Mouse (Mus musculus) mouse trophoblast stem cell (cell line): ENCODE data around the gene Fbxo47.

Experiments
- in situ Hi-C, 2 experiments: fragments of 300-500 bp; cut with MseI, MboI; formaldehyde crosslinking; loops; 2 replicates in 1 of 2; 3 replicates in 1 of 2; pipeline ENCODE4 v1.15.1; 2025

Gene Fbxo47

GRCm38 (mm10) chr11:97813085-97813484 lies 70.9 kb downstream of the Fbxo47 start:
- in situ Hi-C loops, result no loop called here

GRCm38 (mm10) chr11:97812491-97812921 lies 71.4 kb downstream of the Fbxo47 start:
- in situ Hi-C loops, result no loop called here

GRCm38 (mm10) chr11:97811569-97812362 lies 72.2 kb downstream of the Fbxo47 start:
- in situ Hi-C loops, result no loop called here

GRCm38 (mm10) chr11:97810970-97811369 lies 73.0 kb downstream of the Fbxo47 start:
- in situ Hi-C loops, result no loop called here

- in situ Hi-C loops, result no loop called here
Measured at GRCm38 (mm10) chr11:97810356-97810755, 73.6 kb downstream of the Fbxo47 start.

- in situ Hi-C loops, result no loop called here
Measured at GRCm38 (mm10) chr11:97809235-97810121, 74.5 kb downstream of the Fbxo47 start.

GRCm38 (mm10) chr11:97808621-97809234 lies 75.2 kb downstream of the Fbxo47 start:
- in situ Hi-C loops, result no loop called here

GRCm38 (mm10) chr11:97808093-97808492 lies 75.9 kb downstream of the Fbxo47 start:
- in situ Hi-C loops, result no loop called here

DNA sequence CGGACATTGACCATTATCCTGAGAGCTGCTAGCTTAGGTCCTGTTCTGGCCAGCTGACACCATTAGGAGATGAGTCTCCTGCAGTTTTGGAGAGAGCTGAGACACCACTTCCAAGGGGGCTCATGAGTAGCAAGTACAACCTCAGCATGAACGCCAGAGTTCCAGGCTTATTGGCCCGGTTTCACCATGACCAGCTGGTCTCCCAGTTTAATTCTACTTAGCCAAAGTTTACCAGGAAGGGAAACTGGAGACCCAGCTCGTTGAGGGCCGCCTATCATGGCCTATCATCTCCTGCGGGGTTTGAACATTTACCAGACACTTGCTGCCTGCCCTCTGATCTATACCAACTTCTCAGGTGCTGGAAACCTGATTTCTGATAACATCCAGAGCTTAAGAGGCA lies 76.3 kb downstream of the Fbxo47 start:
- in situ Hi-C loops, result no loop called here

DNA sequence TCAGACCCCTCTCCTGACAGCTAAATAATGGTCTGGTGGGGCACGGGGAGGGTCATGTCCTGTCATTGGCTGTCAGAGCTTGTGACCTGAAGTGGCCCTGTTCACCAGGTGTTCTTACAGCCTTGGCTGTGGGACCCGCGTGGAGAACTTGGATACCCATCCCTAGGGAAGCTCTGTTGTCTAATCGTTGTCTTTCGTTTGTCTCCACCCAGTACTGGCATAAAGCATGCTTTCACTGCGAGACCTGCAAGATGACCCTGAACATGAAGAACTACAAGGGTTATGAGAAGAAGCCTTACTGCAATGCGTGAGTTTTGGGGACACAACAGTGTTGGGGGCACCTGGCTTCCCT lies 77.4 kb downstream of the Fbxo47 start:
- in situ Hi-C loops, result no loop called here

DNA sequence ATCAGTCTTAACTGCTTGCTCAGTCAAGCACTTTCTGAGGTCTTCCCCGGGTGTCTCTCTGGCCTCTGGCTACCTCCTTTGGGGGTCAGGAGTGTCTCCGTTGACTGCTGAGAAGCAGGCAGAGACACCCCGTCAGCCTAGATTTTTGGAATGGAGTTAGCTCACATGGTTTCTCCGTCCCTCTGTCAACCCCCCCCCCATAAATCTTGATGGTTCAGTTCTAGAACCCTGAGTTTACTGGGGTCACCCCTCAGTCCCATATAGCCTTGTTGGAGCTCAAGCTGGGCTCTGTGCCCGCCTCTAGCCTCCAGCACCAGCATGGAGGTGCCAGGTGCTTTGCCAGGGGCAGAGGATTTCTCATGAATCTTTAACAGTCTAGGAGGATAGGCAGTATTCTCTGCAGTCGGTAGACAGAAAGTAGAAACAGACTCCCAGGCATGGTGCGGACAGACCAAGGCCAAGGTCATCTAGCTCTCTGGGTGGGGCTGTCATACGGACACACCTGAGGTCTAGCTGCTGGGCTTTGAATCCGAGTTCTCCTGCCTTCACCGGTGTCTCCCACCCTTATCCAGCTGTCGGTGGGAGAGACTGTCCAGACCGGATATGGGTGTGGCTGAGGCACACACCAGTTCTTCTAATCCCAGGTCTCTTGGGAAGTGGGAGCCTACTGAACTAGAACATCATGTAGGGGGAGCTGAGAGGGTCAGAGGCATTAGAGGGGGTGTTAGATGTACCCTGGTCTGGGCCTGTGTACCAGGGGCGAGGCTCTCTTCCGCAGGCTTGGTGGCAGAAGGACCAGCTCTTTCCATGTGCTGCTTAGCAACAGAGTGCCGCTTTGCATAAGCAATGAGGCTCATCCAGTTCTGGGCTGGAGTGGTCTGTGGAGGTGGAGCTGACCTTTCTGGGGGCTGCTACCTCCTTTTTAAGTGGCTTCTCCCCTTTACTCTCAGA lies 78.0 kb downstream of the Fbxo47 start:
- in situ Hi-C loops, result no loop called here

DNA sequence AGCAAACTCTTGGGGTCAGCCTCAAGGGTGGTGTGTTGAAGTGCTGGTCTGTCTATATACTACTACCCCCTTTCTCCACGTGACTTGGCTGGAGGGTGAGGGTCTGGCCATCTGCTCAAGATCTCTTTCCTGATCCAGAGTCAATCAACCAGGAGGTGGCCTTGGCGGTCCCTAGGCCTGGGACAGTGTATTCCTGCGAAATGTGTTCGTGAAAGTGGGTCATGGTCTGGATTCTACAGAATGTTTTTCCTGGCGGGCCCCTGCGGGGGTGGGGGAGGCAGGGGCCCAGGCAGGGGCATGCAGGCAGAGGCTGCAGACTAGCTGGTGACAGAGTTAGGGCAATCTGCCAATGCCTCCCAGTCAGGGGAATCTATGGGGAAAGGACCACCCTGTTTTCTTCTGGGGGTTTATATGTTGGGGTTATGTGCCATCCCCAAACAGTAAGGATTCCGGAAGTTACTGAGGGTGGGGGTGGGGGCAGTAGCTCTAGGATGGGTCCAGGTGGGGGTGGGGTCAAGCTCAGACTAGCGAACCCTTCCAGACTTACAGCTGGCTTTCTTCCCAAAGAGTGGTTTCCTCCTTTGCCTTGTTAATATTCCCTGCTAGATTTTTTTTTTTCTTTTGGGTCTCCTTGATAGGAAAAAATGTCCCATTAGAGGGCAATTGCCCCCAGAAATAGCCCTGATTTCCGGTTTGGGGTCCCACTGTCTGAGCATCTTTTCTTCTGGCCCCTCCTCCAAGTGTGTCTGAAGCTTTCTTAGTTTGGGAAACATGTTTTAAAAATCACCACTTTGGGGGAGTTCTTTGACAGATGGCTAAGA lies 78.9 kb downstream of the Fbxo47 start:
- in situ Hi-C loops, result no loop called here

GRCm38 (mm10) chr11:97803847-97804246 lies 80.1 kb downstream of the Fbxo47 start:
- in situ Hi-C loops, result no loop called here
